Mouse (Mus musculus): ENCODE results near the gene Pou5f2.

- TF ChIP-seq ZNF384 (IDR thresholded peaks at IDR 0.05; ENCODE audit: low read depth, low read length) (no peak), CTCF (IDR thresholded peaks at IDR 0.05 in 2 of 3, conservative IDR thresholded peaks at IDR 0.05 in 1 of 3; ENCODE audit: control insufficient read depth in 1 of 3, insufficient read depth in 1 of 3, low read depth in 2 of 3, low read length in 3 of 3, poor library complexity in 1 of 3, severe bottlenecking in 1 of 3) (0 out of 6 replicates have a peak, but pooled peaks of 1 of the 3 experiments have one; percentile 3), NELFE (IDR thresholded peaks at IDR 0.05; ENCODE audit: low read depth, low read length) (no peak), MAFK (IDR thresholded peaks at IDR 0.05; ENCODE audit: borderline replicate concordance, low read depth, low read length) (no peak)
These were observed 33.4 kb upstream of the Pou5f2 start for GRCm38 (mm10) chr13:77991189-77991886.

Data from MEL (cell line).